14 mouse cellular contexts compared by ENCODE assay signal in the genomic region with DNA sequence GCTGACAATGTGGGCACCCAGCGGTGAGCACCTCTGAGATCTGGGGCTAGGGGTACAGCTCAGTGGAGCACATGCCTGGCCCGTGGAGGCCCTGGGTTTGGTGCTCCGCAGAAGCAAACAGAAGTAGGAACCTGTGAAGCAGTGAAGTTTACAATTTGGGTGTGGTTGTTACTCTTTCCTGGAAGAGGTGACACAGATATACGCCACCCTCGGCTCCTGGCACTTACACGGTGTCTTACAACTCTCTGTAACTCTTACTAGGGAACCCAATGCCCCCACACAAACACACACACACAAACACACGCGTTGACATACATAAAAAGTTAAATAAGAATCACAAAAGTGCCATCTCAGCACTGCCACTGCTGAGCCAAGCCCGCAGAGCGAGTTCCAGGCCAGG. TPM values are rescaled to one million over a fixed set of nuclear protein-coding genes. Genes with fewer than 3 reads are reported as not detected.
A peak's percentile ranks its signal among the peaks of the same experiment; 100 is the strongest.
DNase-seq lines count a peak whose midpoint lies in the region; ATAC-seq and TF ChIP-seq lines count a peak whose summit lies in the region.
"Had no signal": no experiment of that assay in that cellular context is flagged by ENCODE, and none has a peak within 500 bp of the region (broad histone marks: within the 10 kb centered on the region; RNA-seq: fewer than 3 reads in every experiment).

No protein-coding gene starts in this region.

- H3K4me3 ChIP-seq in midbrain, embryonic 13.5 days (replicated peaks): no peak overlapping the region
- no peak overlapping the region for H3K4me3 ChIP-seq in midbrain, embryonic 10.5 days
- no peak overlapping the region for H3K4me3 ChIP-seq in intestine, embryonic 15.5 days (replicated peaks)
- H3K4me3 ChIP-seq in liver, embryonic 14.5 days (ENCODE audit: insufficient read depth in 1 of 2, low read depth in 2 of 2, low read length in 2 of 2): no peak overlapping the region
- H3K4me3 ChIP-seq: forebrain, embryonic 10.5 days had no signal

- peaks cover 60% of the 10 kb centered on the region for H3K36me3 ChIP-seq in midbrain, embryonic 13.5 days
- peaks cover 83% of the 10 kb centered on the region for H3K36me3 ChIP-seq in midbrain, embryonic 10.5 days
- peaks cover 27% of the 10 kb centered on the region for H3K36me3 ChIP-seq in intestine, embryonic 15.5 days
- peaks cover 38% of the 10 kb centered on the region for H3K36me3 ChIP-seq in liver, embryonic 14.5 days (replicated peaks; ENCODE audit: control insufficient read depth, insufficient read depth, low read depth)

- peaks cover 24% of the 10 kb centered on the region for H3K4me1 ChIP-seq in midbrain, embryonic 13.5 days (replicated peaks)
- H3K4me1 ChIP-seq in midbrain, embryonic 10.5 days: peaks cover 24% of the 10 kb centered on the region
- peaks cover 19% of the 10 kb centered on the region for H3K4me1 ChIP-seq in intestine, embryonic 15.5 days (replicated peaks)
- H3K4me1 ChIP-seq in liver, embryonic 14.5 days (replicated peaks; ENCODE audit: control insufficient read depth in 2 of 2, insufficient read depth in 2 of 2, low read length in 1 of 2): peaks cover 17 to 33% of the 10 kb centered on the region in 2 experiments

- no peak for DNase-seq in midbrain, embryonic 10.5 days (ENCODE audit: low spot score)
- DNase-seq in liver, embryonic 14.5 days (ENCODE audit: low read depth in 3 of 3, low spot score in 3 of 3): no peak
- DNase-seq in cerebellum, postnatal 14 days: no peak
- DNase-seq in gastrocnemius, adult 18-20 months (ENCODE audit: low spot score): no peak
- no peak for DNase-seq in right cerebral cortex, postnatal 36 days (ENCODE audit: low spot score in 2 of 2)
- DNase-seq: cerebellum, adult 2 months; heart, adult 11 months; left cerebral cortex, postnatal 4 days; lung, postnatal 10 days had no signal

- no peak overlapping the region for H3K9ac ChIP-seq in midbrain, embryonic 13.5 days (replicated peaks)
- H3K9ac ChIP-seq in intestine, embryonic 15.5 days: no peak overlapping the region
- H3K9ac ChIP-seq in liver, embryonic 14.5 days (replicated peaks): peak overlapping the region; percentile 35; the same call in 1 of the 2 replicates

- 88% methylated on average over 10 of the region's 10 CpGs for WGBS in midbrain, embryonic 13.5 days
- WGBS in midbrain, embryonic 10.5 days: 91% methylated on average over 10 of the region's 10 CpGs
- WGBS in intestine, embryonic 15.5 days: 70% methylated on average over 10 of the region's 10 CpGs
- WGBS in liver, embryonic 14.5 days (ENCODE audit: insufficient replicate concordance): 50% methylated on average over 10 of the region's 10 CpGs

- no peaks in the 10 kb centered on the region for H3K27me3 ChIP-seq in midbrain, embryonic 13.5 days
- H3K27me3 ChIP-seq in midbrain, embryonic 10.5 days (ENCODE audit: low read depth, poor library complexity, severe bottlenecking): no peaks in the 10 kb centered on the region
- no peaks in the 10 kb centered on the region for H3K27me3 ChIP-seq in intestine, embryonic 15.5 days (replicated peaks)
- H3K27me3 ChIP-seq in liver, embryonic 14.5 days (ENCODE audit: control insufficient read depth, insufficient read depth, low read length): no peaks in the 10 kb centered on the region

- TF ChIP-seq CTCF in liver, embryonic 14.5 days (IDR thresholded peaks at IDR 0.05; ENCODE audit: low read depth): no peak

- H3K27ac ChIP-seq in midbrain, embryonic 13.5 days: 0 out of 2 replicates have a peak overlapping the region, but pooled peaks have one; percentile 2
- no peak overlapping the region for H3K27ac ChIP-seq in midbrain, embryonic 10.5 days (replicated peaks)
- H3K27ac ChIP-seq in intestine, embryonic 15.5 days: 0 out of 2 replicates have a peak overlapping the region, but pooled peaks have one; percentile 1
- peak overlapping the region; percentile 59 for H3K27ac ChIP-seq in liver, embryonic 14.5 days
- H3K27ac ChIP-seq: forebrain, embryonic 10.5 days; kidney, postnatal 0 days had no signal

- H3K9me3 ChIP-seq in midbrain, embryonic 13.5 days: no peaks in the 10 kb centered on the region
- H3K9me3 ChIP-seq in midbrain, embryonic 10.5 days (replicated peaks): no peaks in the 10 kb centered on the region
- H3K9me3 ChIP-seq in intestine, embryonic 15.5 days: no peaks in the 10 kb centered on the region
- H3K9me3 ChIP-seq in liver, embryonic 14.5 days (ENCODE audit: control insufficient read depth, low read length): no peaks in the 10 kb centered on the region
- H3K9me3 ChIP-seq: forebrain, embryonic 10.5 days had no signal

- no peak for TF ChIP-seq EP300 in liver, embryonic 14.5 days (IDR thresholded peaks at IDR 0.05; ENCODE audit: low read depth)

- no peak overlapping the region for H3K4me2 ChIP-seq in midbrain, embryonic 13.5 days (replicated peaks)
- no peak overlapping the region for H3K4me2 ChIP-seq in intestine, embryonic 15.5 days (replicated peaks)
- peak overlapping the region; percentile 39 for H3K4me2 ChIP-seq in liver, embryonic 14.5 days (ENCODE audit: low read depth)
- H3K4me2 ChIP-seq: midbrain, embryonic 11.5 days had no signal

- ATAC-seq in midbrain, embryonic 13.5 days: no peak
- ATAC-seq in intestine, embryonic 15.5 days: no peak
- ATAC-seq in liver, embryonic 14.5 days (ENCODE audit: insufficient read depth): no peak

RNA-seq across cellular contexts. Expression of gene Dynll1, which starts 4.5 kb away (rescaled TPM):
- 1,401 and 1,414 TPM in 2 replicates for polyA plus RNA-seq in midbrain, embryonic 13.5 days (2015; fragmentation: Nextera tagmentation; extraction: Ambion mirVana)
- polyA plus RNA-seq in midbrain, embryonic 10.5 days (2016; fragmentation: Nextera tagmentation; extraction: Ambion mirVana): 1,606 and 1,767 TPM in 2 replicates
- 1,297 TPM in 2 replicates for polyA plus RNA-seq in intestine, embryonic 15.5 days (2015; fragmentation: Nextera tagmentation; extraction: Ambion mirVana)
- polyA plus RNA-seq in liver, embryonic 14.5 days (2012; rRNA removed): 63.0 and 152 TPM in 2 replicates
- 636 and 642 TPM in 2 replicates for polyA plus RNA-seq in liver, embryonic 14.5 days (2014; fragmentation: Nextera tagmentation; extraction: Ambion mirVana)
- total RNA-seq in gastrocnemius, adult 18-20 months (2021): 10 to 100 TPM; 44.1 to 75.5 TPM

RNA-seq across cellular contexts. Expression of gene Coq5, which starts 16.9 kb away (rescaled TPM):
- 51.8 and 56.8 TPM in 2 replicates for polyA plus RNA-seq in midbrain, embryonic 13.5 days (2015; fragmentation: Nextera tagmentation; extraction: Ambion mirVana)
- polyA plus RNA-seq in midbrain, embryonic 10.5 days (2016; fragmentation: Nextera tagmentation; extraction: Ambion mirVana): 57.3 and 61.1 TPM in 2 replicates
- 62.1 and 65.1 TPM in 2 replicates for polyA plus RNA-seq in intestine, embryonic 15.5 days (2015; fragmentation: Nextera tagmentation; extraction: Ambion mirVana)
- 8.2 and 10.3 TPM in 2 replicates for polyA plus RNA-seq in liver, embryonic 14.5 days (2012; rRNA removed)
- polyA plus RNA-seq in liver, embryonic 14.5 days (2014; fragmentation: Nextera tagmentation; extraction: Ambion mirVana): 28.4 and 28.7 TPM in 2 replicates
- total RNA-seq in gastrocnemius, adult 18-20 months (2021): 10 to 100 TPM; 81.3 to 91.7 TPM

RNA-seq across cellular contexts. Expression of gene Rnf10, which starts 23.6 kb away (rescaled TPM):
- polyA plus RNA-seq in midbrain, embryonic 13.5 days (2015; fragmentation: Nextera tagmentation; extraction: Ambion mirVana): 146 and 160 TPM in 2 replicates
- 133 and 134 TPM in 2 replicates for polyA plus RNA-seq in midbrain, embryonic 10.5 days (2016; fragmentation: Nextera tagmentation; extraction: Ambion mirVana)
- 119 and 120 TPM in 2 replicates for polyA plus RNA-seq in intestine, embryonic 15.5 days (2015; fragmentation: Nextera tagmentation; extraction: Ambion mirVana)
- 84.1 and 97.0 TPM in 2 replicates for polyA plus RNA-seq in liver, embryonic 14.5 days (2012; rRNA removed)
- polyA plus RNA-seq in liver, embryonic 14.5 days (2014; fragmentation: Nextera tagmentation; extraction: Ambion mirVana): 60.2 and 68.3 TPM in 2 replicates
- total RNA-seq in gastrocnemius, adult 18-20 months (2021): 100 to 1,000 TPM; 275 to 312 TPM

RNA-seq across cellular contexts. Expression of gene Srsf9, which starts 30.6 kb away (rescaled TPM):
- polyA plus RNA-seq in midbrain, embryonic 13.5 days (2015; fragmentation: Nextera tagmentation; extraction: Ambion mirVana): 193 and 203 TPM in 2 replicates
- polyA plus RNA-seq in midbrain, embryonic 10.5 days (2016; fragmentation: Nextera tagmentation; extraction: Ambion mirVana): 396 and 421 TPM in 2 replicates
- polyA plus RNA-seq in intestine, embryonic 15.5 days (2015; fragmentation: Nextera tagmentation; extraction: Ambion mirVana): 217 and 220 TPM in 2 replicates
- polyA plus RNA-seq in liver, embryonic 14.5 days (2012; rRNA removed): 31.8 and 46.2 TPM in 2 replicates
- polyA plus RNA-seq in liver, embryonic 14.5 days (2014; fragmentation: Nextera tagmentation; extraction: Ambion mirVana): 81.6 and 93.6 TPM in 2 replicates
- total RNA-seq in gastrocnemius, adult 18-20 months (2021): 10 to 100 TPM in 1 of 2 experiments, 1 to 10 TPM in 1; 9.6 to 13.2 TPM

RNA-seq across cellular contexts. Expression of gene Gatc, which starts 44.6 kb away (rescaled TPM):
- polyA plus RNA-seq in midbrain, embryonic 13.5 days (2015; fragmentation: Nextera tagmentation; extraction: Ambion mirVana): 34.2 and 37.0 TPM in 2 replicates
- polyA plus RNA-seq in midbrain, embryonic 10.5 days (2016; fragmentation: Nextera tagmentation; extraction: Ambion mirVana): 36.9 and 41.3 TPM in 2 replicates
- 24.8 and 24.9 TPM in 2 replicates for polyA plus RNA-seq in intestine, embryonic 15.5 days (2015; fragmentation: Nextera tagmentation; extraction: Ambion mirVana)
- 11.6 and 12.5 TPM in 2 replicates for polyA plus RNA-seq in liver, embryonic 14.5 days (2012; rRNA removed)
- 13.6 and 15.4 TPM in 2 replicates for polyA plus RNA-seq in liver, embryonic 14.5 days (2014; fragmentation: Nextera tagmentation; extraction: Ambion mirVana)
- total RNA-seq in gastrocnemius, adult 18-20 months (2021): 10 to 100 TPM; 23.6 to 24.7 TPM
